Mouse (Mus musculus): ENCODE results near the gene Dguok. TPM values are rescaled to one million over a fixed set of nuclear protein-coding genes. Genes with fewer than 3 reads are reported as not detected.
A peak's percentile ranks its signal among the peaks of the same experiment; 100 is the strongest.

The Dguok gene
- total RNA-seq, 2 experiments from 2014 or later, result 29.2 to 32.0 TPM

GRCm38 (mm10) chr6:83459034-83459644 lies 47.6 kb downstream of the Dguok start, which contains the start of gene Tet3:
Gene Tet3 (minus strand): TSS chr6:83459084.
- no peak for DNase-seq (ENCODE audit: extremely low spot score in 1 of 2, low spot score in 1 of 2)

- no peak for DNase-seq (ENCODE audit: extremely low spot score in 1 of 2, low spot score in 1 of 2)
Measured at GRCm38 (mm10) chr6:83456984-83457810, 49.6 kb downstream of the Dguok start.

DNA sequence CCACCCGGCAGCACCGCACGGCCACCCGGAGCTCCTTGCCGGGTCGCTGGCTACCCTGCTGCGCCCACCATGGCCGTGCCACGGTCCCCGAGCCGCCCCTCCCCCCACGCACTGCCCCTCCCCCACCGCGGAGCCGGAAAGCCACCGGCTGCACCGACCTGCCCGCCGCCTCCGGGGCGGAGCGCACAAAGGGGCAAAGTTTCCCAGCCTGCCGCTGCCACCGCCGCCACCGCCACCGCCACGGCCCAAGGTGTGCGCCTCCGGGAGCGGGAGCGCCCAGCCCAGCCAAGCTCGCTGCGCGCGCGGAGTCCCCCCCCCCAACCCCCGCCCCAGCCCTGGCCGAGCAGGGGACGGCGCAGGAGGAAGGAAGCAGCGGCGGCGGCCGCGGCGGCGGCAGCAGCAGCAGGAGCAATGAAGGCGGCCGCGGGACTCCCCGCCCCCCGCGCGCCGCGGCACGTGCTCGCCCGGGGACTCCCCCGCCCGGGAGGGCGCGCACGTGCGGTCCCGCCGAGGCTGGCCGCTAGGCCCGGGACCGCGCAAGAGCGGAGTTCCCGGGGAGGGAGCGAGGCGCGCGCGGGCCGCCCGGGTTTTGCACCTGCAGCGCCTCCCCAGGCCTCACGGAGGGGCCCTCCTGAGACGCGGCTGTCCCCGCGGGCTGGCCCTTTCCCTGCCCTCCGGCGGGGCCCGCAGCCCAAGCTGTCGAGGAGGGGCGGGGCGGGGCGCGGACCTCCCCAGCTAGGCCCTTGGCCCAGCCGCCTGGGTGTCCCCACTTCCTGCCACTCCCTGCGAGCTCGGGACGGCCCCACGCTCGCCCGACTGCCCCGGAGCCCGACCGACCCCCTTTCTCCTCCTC lies 50.4 kb downstream of the Dguok start:
- peak in 1 of 2 experiments; percentile 49 for DNase-seq (ENCODE audit: extremely low spot score in 1 of 2, low spot score in 1 of 2)

DNA sequence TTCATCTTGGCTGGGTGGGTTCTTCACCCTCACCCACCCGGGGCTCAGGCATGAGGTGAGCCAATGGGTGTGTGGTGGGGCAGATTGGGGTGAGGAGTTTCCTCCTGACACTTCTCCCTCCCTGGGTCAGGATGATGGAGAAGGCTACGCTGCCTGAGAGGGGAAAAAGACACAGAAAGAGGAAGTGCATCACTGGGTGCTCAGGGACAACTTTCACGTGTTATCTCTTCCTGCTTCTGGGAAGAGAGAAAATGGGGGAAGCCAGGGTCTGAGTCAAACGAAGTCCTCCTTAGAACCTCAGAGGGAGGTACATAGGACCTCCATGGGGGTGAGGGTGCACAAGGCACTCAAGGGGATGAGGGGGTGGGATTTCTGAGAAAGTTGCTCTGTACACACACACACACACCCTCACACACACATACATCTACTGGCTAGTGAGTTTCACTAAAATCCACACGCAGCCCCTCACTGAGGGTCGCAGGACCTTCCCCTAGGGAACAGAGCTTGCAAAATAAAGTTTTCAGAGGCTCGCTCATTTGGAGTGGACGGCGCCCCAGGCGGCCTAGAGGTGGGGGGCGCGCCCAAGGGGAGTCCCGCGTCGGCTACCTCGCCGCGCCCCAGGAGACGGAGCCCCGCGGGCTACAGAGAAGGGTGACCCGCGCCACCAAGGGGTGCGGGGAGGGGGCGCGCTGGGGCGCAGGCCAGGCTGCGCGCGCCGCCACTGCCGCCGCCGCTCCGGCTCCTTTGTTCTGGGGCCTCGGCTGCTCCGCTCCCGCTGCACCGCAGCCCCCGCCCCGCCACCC lies 51.2 kb downstream of the Dguok start:
- no peak for DNase-seq (ENCODE audit: extremely low spot score in 1 of 2, low spot score in 1 of 2)

DNA sequence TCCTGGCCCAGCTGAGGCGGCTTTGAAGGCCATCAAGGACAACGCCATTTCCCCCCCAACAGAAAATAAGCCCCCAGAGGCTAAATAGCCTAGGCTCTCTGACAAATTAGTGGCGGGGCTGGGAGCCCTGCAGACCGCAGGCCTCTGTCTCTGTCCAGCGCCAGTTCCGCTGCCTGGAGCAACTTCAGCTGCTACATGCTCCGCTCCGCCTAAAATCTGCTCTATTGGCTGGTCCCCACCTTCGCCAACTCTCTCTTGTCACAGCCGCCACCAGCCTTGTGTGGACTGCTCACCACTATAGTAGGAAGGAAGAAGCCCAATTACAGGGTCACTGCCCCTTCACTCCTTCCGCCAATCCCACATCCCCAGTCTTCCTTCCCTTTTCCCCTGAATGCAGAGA lies 53.1 kb downstream of the Dguok start:
- DNase-seq (ENCODE audit: extremely low spot score in 1 of 2, low spot score in 1 of 2), result no peak

DNA sequence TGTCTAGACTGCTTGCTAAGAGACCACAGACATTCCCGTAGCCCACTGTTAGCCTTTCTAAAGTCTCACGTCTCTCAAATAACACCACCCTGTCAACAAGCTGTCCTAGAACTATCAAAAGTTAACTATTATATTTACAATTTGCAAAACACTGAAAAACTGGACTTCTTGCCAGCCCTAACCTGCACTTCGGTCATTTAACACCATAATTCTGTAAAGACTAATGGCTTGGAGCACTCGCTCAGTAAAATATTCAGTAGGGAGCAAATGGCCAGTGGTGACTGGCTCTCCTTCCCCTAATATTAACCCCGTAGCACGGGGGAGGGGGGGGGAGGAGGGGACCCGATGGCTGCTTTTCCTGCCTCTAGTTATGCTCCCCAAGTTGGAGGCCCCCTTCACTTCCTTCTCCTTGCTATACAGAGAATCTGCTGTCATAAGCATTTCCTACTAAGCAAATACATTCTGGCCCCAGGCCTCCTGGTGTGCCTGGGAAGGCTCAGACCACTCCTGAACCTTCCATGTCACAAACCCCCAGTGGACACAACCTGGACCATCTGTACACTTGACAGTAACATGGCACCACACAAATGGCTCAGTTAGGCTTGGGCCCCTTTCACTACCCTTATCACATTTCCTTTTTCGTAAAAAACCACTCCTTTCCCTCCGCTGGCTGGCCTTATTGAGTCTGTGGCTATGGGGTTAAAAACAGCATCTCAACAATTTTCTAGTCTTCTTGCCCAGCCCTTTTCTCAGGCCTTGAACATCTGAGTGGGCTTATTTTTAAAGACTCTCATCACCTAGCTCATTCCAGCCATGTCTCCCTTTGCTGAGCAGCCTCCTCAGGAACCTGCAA lies 56.1 kb downstream of the Dguok start:
- no peak for DNase-seq (ENCODE audit: extremely low spot score in 1 of 2, low spot score in 1 of 2)

GRCm38 (mm10) chr6:83449440-83449839 lies 57.3 kb downstream of the Dguok start:
- no peak for DNase-seq (ENCODE audit: extremely low spot score in 1 of 2, low spot score in 1 of 2)

GRCm38 (mm10) chr6:83448911-83449310 lies 57.9 kb downstream of the Dguok start:
- DNase-seq (ENCODE audit: extremely low spot score in 1 of 2, low spot score in 1 of 2), result no peak

DNA sequence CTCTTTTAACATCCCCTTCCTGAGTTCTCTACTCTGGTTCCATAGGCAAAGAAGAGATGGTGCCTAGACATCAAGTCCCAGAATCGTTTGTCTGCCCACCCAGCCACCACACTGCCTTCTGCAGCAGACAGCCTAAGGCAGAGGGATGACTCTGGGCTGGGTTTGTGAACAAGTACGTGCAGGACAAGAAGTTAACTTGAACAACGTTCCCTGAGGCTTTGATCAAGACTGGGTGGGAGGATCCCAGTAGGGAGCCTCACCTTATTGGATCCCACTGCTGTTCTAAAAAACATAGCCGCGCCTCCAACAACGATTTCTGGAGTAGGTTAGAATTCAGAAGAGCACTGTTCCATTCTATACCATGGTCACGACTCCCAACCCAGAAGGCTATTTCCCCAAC lies 59.7 kb downstream of the Dguok start:
- no peak for DNase-seq (ENCODE audit: extremely low spot score in 1 of 2, low spot score in 1 of 2)

DNA sequence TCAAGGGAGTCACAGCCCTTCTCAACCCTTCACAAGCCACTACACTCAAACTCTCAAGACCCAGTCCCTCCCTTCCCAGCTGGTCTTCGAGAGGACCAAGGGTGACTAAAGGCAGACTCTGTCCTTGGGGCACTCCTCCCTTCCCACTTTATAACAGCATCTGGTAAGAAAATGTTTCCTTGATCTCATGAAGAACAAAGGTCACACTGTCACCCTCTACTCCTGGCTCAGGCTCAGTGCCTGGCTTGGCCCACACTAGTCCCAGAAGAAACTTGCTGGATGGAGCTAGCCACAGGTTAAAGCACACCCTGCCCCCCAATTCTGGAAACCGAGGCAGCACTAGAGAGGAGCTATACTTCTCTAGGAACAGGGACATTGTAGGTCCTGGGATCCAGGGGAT lies 61.0 kb downstream of the Dguok start:
- no peak for DNase-seq (ENCODE audit: extremely low spot score in 1 of 2, low spot score in 1 of 2)

- no peak for DNase-seq (ENCODE audit: extremely low spot score in 1 of 2, low spot score in 1 of 2)
Measured at GRCm38 (mm10) chr6:83443441-83444340, 63.1 kb downstream of the Dguok start.

- DNase-seq (ENCODE audit: extremely low spot score in 1 of 2, low spot score in 1 of 2), result no peak
Measured at GRCm38 (mm10) chr6:83442639-83443038, 64.1 kb downstream of the Dguok start.

DNA sequence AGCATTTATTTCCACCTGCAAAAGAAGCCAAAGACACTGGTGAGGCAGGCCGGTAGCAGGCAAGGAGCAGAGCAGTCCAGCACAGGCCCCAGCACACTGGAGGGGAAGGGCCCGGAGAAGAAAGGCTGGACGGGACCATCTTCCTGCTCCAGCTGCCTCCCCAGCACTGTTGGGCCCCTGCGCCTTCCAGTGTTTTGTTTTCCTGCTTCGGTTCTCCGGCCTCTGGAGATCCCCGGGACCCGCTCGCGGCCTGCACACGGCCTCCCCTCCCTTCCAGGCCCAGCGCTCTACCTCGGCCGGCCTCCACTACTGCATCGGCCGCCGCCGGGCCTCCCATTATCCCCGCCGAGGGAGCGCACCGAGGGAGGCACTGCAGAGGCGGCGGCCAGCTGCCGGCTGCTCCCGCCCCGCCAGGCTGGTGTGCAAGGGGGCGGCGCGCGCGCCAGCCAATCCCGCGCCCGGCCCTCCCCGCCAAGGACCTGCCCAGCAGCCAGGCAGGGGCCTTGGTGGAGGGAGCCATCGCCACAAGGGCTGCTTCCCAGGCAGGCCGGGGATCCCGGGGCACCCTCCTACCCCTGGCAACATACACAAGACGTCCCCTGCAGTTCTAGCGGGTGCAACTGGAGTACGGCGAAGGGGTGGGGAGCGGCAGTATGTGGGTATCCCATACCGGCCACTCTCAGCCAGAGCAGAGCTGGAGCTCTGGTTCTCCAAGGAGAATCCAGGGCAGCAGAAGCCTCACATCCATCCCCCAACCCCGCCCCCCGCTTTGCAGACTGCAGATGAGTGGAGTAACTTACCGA lies 65.3 kb downstream of the Dguok start:
- peak; percentile 70 to 83 for DNase-seq (ENCODE audit: extremely low spot score in 1 of 2, low spot score in 1 of 2)

- DNase-seq (ENCODE audit: extremely low spot score in 1 of 2, low spot score in 1 of 2), result peak; percentile 68 to 70
Measured at GRCm38 (mm10) chr6:83440510-83441258, 66.1 kb downstream of the Dguok start.

DNA sequence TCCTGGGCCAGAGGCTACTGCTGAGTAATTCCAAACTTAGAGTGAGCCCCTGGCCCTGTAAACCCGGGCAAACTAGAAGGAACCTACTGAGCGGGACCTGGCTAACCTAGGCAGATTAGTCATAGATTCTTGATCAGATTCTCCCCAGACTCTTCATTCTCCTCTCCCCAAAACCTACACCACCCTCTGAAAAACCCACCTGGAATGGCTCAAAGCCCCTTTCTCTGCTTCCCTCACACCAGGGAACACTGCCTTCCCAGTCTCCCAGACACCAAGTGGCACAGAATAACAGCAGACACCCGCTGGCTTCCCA lies 66.6 kb downstream of the Dguok start:
- no peak for DNase-seq (ENCODE audit: extremely low spot score in 1 of 2, low spot score in 1 of 2)

- DNase-seq (ENCODE audit: extremely low spot score in 1 of 2, low spot score in 1 of 2), result peak in 1 of 2 experiments; percentile 33
Measured at GRCm38 (mm10) chr6:83439781-83440180, 67.0 kb downstream of the Dguok start.

Data from layer of hippocampus, postnatal 25 days (tissue).